Mouse (Mus musculus) inflammation-experienced regulatory T-cells, adult 6 months (primary cell): ENCODE results near the gene Prl3a1. TPM values are rescaled to one million over a fixed set of nuclear protein-coding genes. Genes with fewer than 3 reads are reported as not detected.

Experiments used
- ATAC-seq: one replicate; pipeline ENCODE4 v1.8.0; 2017
- polyA plus RNA-seq, 3 experiments: library from polyadenylated mRNA; unstranded; fragments of 100-300 nt; shearing (Covaris generic); gene quantifications; one replicate each; pipeline ENCODE4 v1.2.1; 2017

The Prl3a1 gene
- polyA plus RNA-seq = not detected

DNA sequence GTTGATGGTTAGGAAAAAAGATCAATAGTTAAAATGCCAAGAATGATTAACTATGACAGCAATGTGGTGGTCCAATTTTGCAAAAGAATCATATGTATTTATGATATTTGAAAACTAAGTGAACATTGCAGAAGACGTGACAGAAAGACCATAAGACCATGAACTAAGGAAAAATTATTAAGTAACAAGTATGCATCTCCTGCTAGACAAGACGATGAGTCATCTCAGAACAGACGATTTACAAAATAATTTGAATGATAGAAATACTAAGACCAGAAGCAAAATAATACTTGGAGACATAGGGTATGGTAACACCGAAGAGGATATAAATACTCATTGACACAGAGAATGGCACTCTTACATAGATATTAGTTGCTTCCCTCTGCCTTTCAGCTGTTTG, at the start of gene Prl3a1:
TSS of gene Prl3a1 (plus strand) at position 301 of the 400 bp plus-strand sequence.
- no peak for ATAC-seq

DNA sequence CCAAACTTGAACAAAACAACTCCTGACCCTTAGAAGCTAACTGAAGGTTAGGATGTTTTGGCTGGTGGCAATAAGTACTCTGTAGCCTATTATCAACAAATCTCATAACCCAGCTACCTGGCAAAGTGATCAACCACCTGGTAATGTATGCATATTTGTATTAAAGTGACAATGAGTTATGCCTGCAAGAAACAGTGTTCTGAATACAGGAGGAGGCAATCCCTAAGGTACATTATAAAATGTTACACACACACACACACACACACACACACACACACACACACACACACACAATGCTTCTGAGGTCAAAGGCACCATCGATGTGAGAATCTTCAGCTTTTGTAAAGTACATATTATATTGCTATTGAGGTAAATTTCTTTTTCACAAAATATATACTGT, 17.7 kb upstream of the Prl3a1 start, which contains the start of gene Prl3b1:
TSS of gene Prl3b1 (plus strand) at position 301 of the 400 bp plus-strand sequence.
- ATAC-seq = no peak

DNA sequence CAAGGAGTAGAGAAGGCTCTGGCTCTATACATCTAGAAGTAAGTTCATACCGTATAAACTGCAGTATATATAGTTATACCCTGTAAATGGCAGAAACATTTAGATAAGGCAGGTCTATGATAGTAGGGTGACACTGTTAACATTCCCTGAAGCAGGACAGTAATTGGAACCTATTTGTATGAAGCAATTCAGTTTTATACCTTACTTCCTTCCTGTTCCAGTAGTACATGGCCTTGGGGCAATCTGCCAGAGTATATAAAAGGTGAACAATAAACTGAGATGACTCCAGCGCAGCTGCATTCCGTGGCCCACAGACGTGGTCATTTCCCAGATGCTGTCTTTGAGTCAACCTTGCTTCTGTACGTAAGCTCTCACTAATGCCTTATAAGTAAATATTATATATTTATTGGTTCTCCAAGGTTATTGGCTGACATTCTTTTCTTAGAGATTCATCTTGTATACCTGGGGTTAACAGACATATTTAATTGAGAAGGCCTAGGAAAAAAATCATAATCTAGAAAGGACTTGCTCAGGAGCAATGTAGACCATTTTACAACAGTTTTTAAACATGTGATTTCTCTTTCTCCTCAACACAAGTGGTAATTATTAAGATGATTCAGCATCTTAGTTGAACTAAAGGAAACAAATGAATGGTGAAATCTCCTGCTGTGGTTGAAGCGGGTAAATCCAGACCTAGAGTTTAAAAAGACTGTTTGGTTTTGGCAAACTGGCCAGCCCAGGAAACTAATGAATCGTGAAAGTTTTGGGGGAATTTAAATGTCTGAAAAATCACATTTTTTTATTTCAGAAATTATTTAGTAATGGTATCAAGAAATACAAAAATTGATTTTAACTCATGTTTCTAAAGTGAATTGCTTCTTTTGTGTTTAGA, 53.3 kb downstream of the Prl3a1 start, which contains the start of gene Prl6a1:
TSS of gene Prl6a1 (plus strand) at position 294 of the 892 bp plus-strand sequence.
- ATAC-seq = no peak

Other genes starting within 250 kb of the Prl3a1 start
- gene Prl, start 201.9 kb upstream of the Prl3a1 start, polyA plus RNA-seq = not detected
- not detected for gene Prl3d1, start 165.2 kb upstream of the Prl3a1 start, polyA plus RNA-seq
- gene Prl3d2, start 137.7 kb upstream of the Prl3a1 start, polyA plus RNA-seq = not detected
- gene Prl3d3, start 102.6 kb upstream of the Prl3a1 start, polyA plus RNA-seq = not detected
- gene Prl3c1, start 62.8 kb upstream of the Prl3a1 start, polyA plus RNA-seq = not detected
- gene Prl3b1, start 17.6 kb upstream of the Prl3a1 start, polyA plus RNA-seq = not detected
- gene Prl6a1, start 53.2 kb downstream of the Prl3a1 start, polyA plus RNA-seq = not detected
- gene Prl8a2, start 86.2 kb downstream of the Prl3a1 start, polyA plus RNA-seq = not detected
- gene Prl2b1, start 131.4 kb downstream of the Prl3a1 start, polyA plus RNA-seq = not detected
- gene Prl8a6, start 179.3 kb downstream of the Prl3a1 start, polyA plus RNA-seq = not detected